Mouse (Mus musculus): ENCODE results near the gene Rasgef1b. TPM values are rescaled to one million over a fixed set of nuclear protein-coding genes. Genes with fewer than 3 reads are reported as not detected.
A peak's percentile ranks its signal among the peaks of the same experiment; 100 is the strongest.

Rasgef1b gene
- polyA plus RNA-seq, 1 experiment from 2014 or later, result 25.5 TPM

GRCm38 (mm10) chr5:99746087-99746486 lies 17.2 kb upstream of the Rasgef1b start:
- no peak for ATAC-seq (replicated peaks; ENCODE audit: low FRiP score)

DNA sequence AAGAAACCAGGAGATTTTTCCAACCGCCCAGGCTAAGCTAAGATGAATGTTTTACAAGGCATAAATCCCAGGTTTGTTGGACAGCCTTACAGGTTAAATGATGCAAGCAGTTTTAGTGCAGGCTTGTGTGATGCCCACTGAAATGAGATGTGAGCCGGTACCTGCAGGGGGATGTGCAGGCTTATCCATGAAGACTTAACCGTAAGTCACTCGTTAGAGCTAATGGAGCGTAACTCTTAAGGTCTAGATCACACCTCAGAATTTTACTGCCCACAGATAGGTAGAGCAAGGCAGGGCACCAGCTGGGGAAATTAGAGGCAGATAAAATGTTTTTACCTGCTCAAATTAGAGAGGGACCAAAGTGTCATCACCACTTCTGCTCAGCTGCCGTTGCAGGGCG lies 14.0 kb upstream of the Rasgef1b start:
- Histone ChIP-seq H3K4me2 (ENCODE audit: low read depth, low read length, severe bottlenecking) (no peak overlapping the region), H3K36me3 (ENCODE audit: control insufficient read depth, insufficient read depth, low read length) (no peaks in the 10 kb centered on the region), H3K9me3 (ENCODE audit: control insufficient read depth, low read length) (no peaks in the 10 kb centered on the region), H3K4me3 (ENCODE audit: low read depth, low read length) (no peak overlapping the region), H3K27me3 (ENCODE audit: control insufficient read depth, insufficient read depth, low read length) (no peaks in the 10 kb centered on the region), H3K9ac (ENCODE audit: low read length) (no peak overlapping the region), H3K4me1 (replicated peaks; ENCODE audit: control insufficient read depth, insufficient read depth, low read length) (peaks cover 9% of the 10 kb centered on the region; the same call in 1 of the 2 replicates), H3K27ac (ENCODE audit: low read depth, low read length) (no peak overlapping the region)
- no peak for ATAC-seq (replicated peaks; ENCODE audit: low FRiP score)
- WGBS, result 88% methylated on average over 7 of the region's 7 CpGs
- DNase-seq (ENCODE audit: low spot score), result no peak

More at GRCm38 (mm10) chr5:99746087-99746486, 17.2 kb upstream of the Rasgef1b start:
- Histone ChIP-seq H3K27me3 (ENCODE audit: control insufficient read depth, insufficient read depth, low read length) (no peaks in the 10 kb centered on the region), H3K9me3 (ENCODE audit: control insufficient read depth, low read length) (no peaks in the 10 kb centered on the region), H3K4me1 (replicated peaks; ENCODE audit: control insufficient read depth, insufficient read depth, low read length) (peaks cover 2% of the 10 kb centered on the region; the same call in 1 of the 2 replicates), H3K4me3 (ENCODE audit: low read depth, low read length) (no peak overlapping the region), H3K27ac (ENCODE audit: low read depth, low read length) (no peak overlapping the region), H3K4me2 (ENCODE audit: low read depth, low read length, severe bottlenecking) (no peak overlapping the region), H3K9ac (ENCODE audit: low read length) (no peak overlapping the region), H3K36me3 (ENCODE audit: control insufficient read depth, insufficient read depth, low read length) (no peaks in the 10 kb centered on the region)
- WGBS, result 49% methylated on average over 7 of the region's 7 CpGs
- no peak for DNase-seq (ENCODE audit: low spot score)

DNA sequence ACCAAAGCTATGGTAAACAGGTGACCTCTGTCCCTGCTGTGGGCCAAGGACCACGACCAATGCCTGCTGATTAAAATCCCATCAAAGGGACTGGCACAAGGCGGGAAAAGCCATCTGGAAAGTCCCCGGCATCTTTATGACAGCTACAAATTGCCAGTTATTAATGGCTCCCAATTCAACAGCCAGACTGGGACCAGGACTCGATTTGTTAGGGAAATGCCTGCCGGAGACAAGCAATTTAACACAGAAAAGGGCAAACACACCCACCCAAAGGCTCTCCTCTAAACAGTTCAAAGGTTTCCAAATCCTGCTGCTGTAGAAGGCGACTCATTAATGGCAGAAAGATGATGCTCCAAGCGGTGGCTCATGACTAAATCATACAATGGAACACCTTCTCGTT lies 13.2 kb upstream of the Rasgef1b start:
- no peak overlapping the region for H3K4me3 ChIP-seq (ENCODE audit: low read depth, low read length)
- no peaks in the 10 kb centered on the region for H3K27me3 ChIP-seq (ENCODE audit: control insufficient read depth, insufficient read depth, low read length)
- no peak overlapping the region for H3K27ac ChIP-seq (ENCODE audit: low read depth, low read length)
- H3K4me1 ChIP-seq (replicated peaks; ENCODE audit: control insufficient read depth, insufficient read depth, low read length), result peaks cover 9% of the 10 kb centered on the region; the same call in 1 of the 2 replicates
- H3K4me2 ChIP-seq (ENCODE audit: low read depth, low read length, severe bottlenecking), result no peak overlapping the region
- ATAC-seq (replicated peaks; ENCODE audit: low FRiP score), result no peak
- no peak for DNase-seq (ENCODE audit: low spot score)
- 37% methylated on average over 8 of the region's 8 CpGs for WGBS
- H3K9me3 ChIP-seq (ENCODE audit: control insufficient read depth, low read length), result no peaks in the 10 kb centered on the region
- no peak overlapping the region for H3K9ac ChIP-seq (ENCODE audit: low read length)
- no peaks in the 10 kb centered on the region for H3K36me3 ChIP-seq (ENCODE audit: control insufficient read depth, insufficient read depth, low read length)

GRCm38 (mm10) chr5:99737937-99738727 lies 9.3 kb upstream of the Rasgef1b start:
- ATAC-seq (replicated peaks; ENCODE audit: low FRiP score), result no peak

DNA sequence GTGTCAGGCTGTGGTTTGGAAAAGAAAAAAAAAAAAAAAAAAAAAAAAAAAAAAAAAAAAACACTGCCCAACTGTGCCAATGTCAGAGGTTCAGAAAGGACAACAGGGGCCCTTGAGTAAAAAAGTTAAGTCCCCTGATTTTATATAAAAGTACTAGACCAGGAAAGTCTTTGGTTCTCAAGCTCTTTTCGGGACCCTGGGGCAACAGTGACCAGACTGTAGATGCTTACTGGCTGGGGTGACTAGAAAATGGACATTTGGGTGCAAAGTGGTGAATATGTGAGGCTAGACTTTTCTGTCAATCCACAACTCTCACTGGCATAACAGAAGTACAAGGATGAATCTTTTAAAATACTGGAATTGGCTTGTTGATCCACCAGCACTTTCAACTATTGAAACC lies 1.1 kb upstream of the Rasgef1b start:
- H3K9ac ChIP-seq (ENCODE audit: low read length), result no peak overlapping the region
- H3K4me2 ChIP-seq (ENCODE audit: low read depth, low read length, severe bottlenecking), result no peak overlapping the region
- no peak for ATAC-seq (replicated peaks; ENCODE audit: low FRiP score)
- no peak for DNase-seq (ENCODE audit: low spot score)
- no peak overlapping the region for H3K27ac ChIP-seq (ENCODE audit: low read depth, low read length)
- H3K9me3 ChIP-seq (ENCODE audit: control insufficient read depth, low read length), result no peaks in the 10 kb centered on the region
- H3K27me3 ChIP-seq (ENCODE audit: control insufficient read depth, insufficient read depth, low read length), result peaks cover 20% of the 10 kb centered on the region
- no peak overlapping the region for H3K4me3 ChIP-seq (ENCODE audit: low read depth, low read length)
- H3K36me3 ChIP-seq (ENCODE audit: control insufficient read depth, insufficient read depth, low read length), result no peaks in the 10 kb centered on the region
- peaks cover 9% of the 10 kb centered on the region for H3K4me1 ChIP-seq (replicated peaks; ENCODE audit: control insufficient read depth, insufficient read depth, low read length)
- 83% methylated on average over 1 of the region's 1 CpGs for WGBS

More at GRCm38 (mm10) chr5:99737937-99738727, 9.3 kb upstream of the Rasgef1b start:
- WGBS, result 12% methylated on average over 10 of the region's 10 CpGs
- H3K4me2 ChIP-seq (ENCODE audit: low read depth, low read length, severe bottlenecking), result no peak overlapping the region
- no peak for DNase-seq (ENCODE audit: low spot score)
- no peaks in the 10 kb centered on the region for H3K9me3 ChIP-seq (ENCODE audit: control insufficient read depth, low read length)
- H3K27me3 ChIP-seq (ENCODE audit: control insufficient read depth, insufficient read depth, low read length), result no peaks in the 10 kb centered on the region
- no peaks in the 10 kb centered on the region for H3K36me3 ChIP-seq (ENCODE audit: control insufficient read depth, insufficient read depth, low read length)
- no peak overlapping the region for H3K4me3 ChIP-seq (ENCODE audit: low read depth, low read length)
- no peak overlapping the region for H3K27ac ChIP-seq (ENCODE audit: low read depth, low read length)
- no peak overlapping the region for H3K9ac ChIP-seq (ENCODE audit: low read length)
- peaks cover 9% of the 10 kb centered on the region; the same call in 1 of the 2 replicates for H3K4me1 ChIP-seq (replicated peaks; ENCODE audit: control insufficient read depth, insufficient read depth, low read length)

DNA sequence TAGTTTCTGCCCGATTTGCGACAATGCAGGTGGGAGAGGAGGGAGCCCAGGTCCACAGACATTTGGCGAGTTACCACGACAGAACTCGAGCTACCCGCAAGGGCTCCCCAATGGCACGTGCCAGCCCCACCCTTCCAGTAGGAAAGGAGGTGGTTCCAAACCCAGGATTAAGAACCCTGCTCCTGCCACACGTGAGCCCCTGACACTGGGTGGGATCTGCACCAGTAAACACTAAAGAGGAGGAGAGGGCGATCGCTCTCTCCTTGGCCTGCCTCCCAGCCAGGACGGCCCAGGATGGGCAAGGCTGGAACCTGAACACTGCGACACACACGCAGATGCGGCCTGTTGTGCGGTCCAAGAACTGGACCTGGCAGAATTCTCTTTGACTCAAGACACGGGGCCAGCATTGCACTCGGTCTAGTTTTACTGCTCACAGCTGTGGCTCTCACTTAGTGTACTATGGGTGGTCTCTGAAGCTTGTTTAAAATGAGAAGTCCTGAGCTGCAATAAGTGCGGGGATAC lies 557 bp upstream of the Rasgef1b start:
- Histone ChIP-seq H3K4me1 (replicated peaks; ENCODE audit: control insufficient read depth, insufficient read depth, low read length) (peaks cover 9% of the 10 kb centered on the region), H3K4me3 (ENCODE audit: low read depth, low read length) (peak overlapping the region; percentile 22; the same call in 1 of the 2 replicates), H3K4me2 (ENCODE audit: low read depth, low read length, severe bottlenecking) (peak overlapping the region; percentile 99), H3K27ac (ENCODE audit: low read depth, low read length) (no peak overlapping the region), H3K36me3 (ENCODE audit: control insufficient read depth, insufficient read depth, low read length) (no peaks in the 10 kb centered on the region), H3K27me3 (ENCODE audit: control insufficient read depth, insufficient read depth, low read length) (peaks cover 20% of the 10 kb centered on the region), H3K9me3 (ENCODE audit: control insufficient read depth, low read length) (no peaks in the 10 kb centered on the region), H3K9ac (ENCODE audit: low read length) (peak overlapping the region; percentile 35)
- ATAC-seq (replicated peaks; ENCODE audit: low FRiP score) (peak; percentile 82), DNase-seq (ENCODE audit: low spot score) (peak; percentile 77)
- WGBS, result 1% methylated on average over 18 of the region's 18 CpGs

DNA sequence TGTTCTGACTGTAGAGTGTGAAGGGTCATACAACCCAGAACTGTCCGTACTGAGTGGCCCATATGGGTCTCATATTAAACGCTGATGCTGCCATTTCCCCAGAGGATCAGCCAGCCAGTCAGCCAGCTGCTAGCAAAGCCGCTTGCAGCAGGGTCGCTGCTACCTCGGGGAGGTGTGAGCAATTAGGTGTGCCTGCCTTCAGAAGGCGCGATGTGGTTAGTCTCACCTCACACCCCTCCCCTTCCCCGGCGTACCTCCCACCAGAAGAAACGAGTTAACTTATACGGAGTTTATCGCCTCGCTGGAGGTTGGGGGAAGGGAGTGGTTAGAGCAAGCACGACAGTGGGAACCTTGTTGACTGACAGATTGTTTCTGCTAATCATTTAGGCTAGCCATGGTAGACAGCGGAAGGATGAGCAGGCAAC lies 826 bp downstream of the Rasgef1b start:
- peaks cover 20% of the 10 kb centered on the region for H3K27me3 ChIP-seq (ENCODE audit: control insufficient read depth, insufficient read depth, low read length)
- ATAC-seq (replicated peaks; ENCODE audit: low FRiP score), result peak; percentile 5; the same call in 1 of the 2 replicates
- H3K27ac ChIP-seq (ENCODE audit: low read depth, low read length), result no peak overlapping the region
- H3K9me3 ChIP-seq (ENCODE audit: control insufficient read depth, low read length), result no peaks in the 10 kb centered on the region
- H3K36me3 ChIP-seq (ENCODE audit: control insufficient read depth, insufficient read depth, low read length), result no peaks in the 10 kb centered on the region
- peaks cover 9% of the 10 kb centered on the region for H3K4me1 ChIP-seq (replicated peaks; ENCODE audit: control insufficient read depth, insufficient read depth, low read length)
- WGBS, result under 1% methylated on average over 15 of the region's 15 CpGs
- peak overlapping the region; percentile 99 for H3K4me2 ChIP-seq (ENCODE audit: low read depth, low read length, severe bottlenecking)
- peak overlapping the region; percentile 54 for H3K4me3 ChIP-seq (ENCODE audit: low read depth, low read length)
- no peak overlapping the region for H3K9ac ChIP-seq (ENCODE audit: low read length)
- DNase-seq (ENCODE audit: low spot score), result peak; percentile 65

- H3K4me1 ChIP-seq (replicated peaks; ENCODE audit: control insufficient read depth, insufficient read depth, low read length), result peaks cover 4% of the 10 kb centered on the region; the same call in 1 of the 2 replicates
- no peak overlapping the region for H3K4me2 ChIP-seq (ENCODE audit: low read depth, low read length, severe bottlenecking)
- H3K36me3 ChIP-seq (ENCODE audit: control insufficient read depth, insufficient read depth, low read length), result no peaks in the 10 kb centered on the region
- no peak overlapping the region for H3K27ac ChIP-seq (ENCODE audit: low read depth, low read length)
- WGBS, result 79% methylated on average over 6 of the region's 6 CpGs
- no peak overlapping the region for H3K4me3 ChIP-seq (ENCODE audit: low read depth, low read length)
- H3K9me3 ChIP-seq (ENCODE audit: control insufficient read depth, low read length), result no peaks in the 10 kb centered on the region
- H3K27me3 ChIP-seq (ENCODE audit: control insufficient read depth, insufficient read depth, low read length), result peaks cover 15% of the 10 kb centered on the region
- ATAC-seq (replicated peaks; ENCODE audit: low FRiP score) (no peak), DNase-seq (ENCODE audit: low spot score) (no peak)
- H3K9ac ChIP-seq (ENCODE audit: low read length), result no peak overlapping the region
Measured at GRCm38 (mm10) chr5:99723941-99724340, 4.9 kb downstream of the Rasgef1b start.
